Mouse (Mus musculus) adrenal gland, postnatal 10 days (tissue): ENCODE measurements around the gene Ptprs. TPM values are rescaled to one million over a fixed set of nuclear protein-coding genes. Genes with fewer than 3 reads are reported as not detected.

Source experiments
- DNase-seq: peaks from one replicate; pipeline ENCODE4 v3.0.0; 2021; ENCODE audit warnings: mixed read lengths
- microRNA-seq: library from miRNA; unstranded; fragments of <30 nt; microRNA quantifications from one replicate; pipeline ENCODE4 v1.2.0, GENCODE M21; 2021
- total RNA-seq, 2 experiments: library from RNA; stranded (reverse); gene quantifications; 2 replicates each; pipeline ENCODE4 v1.2.3; 2021

Ptprs gene
- total RNA-seq, 2 experiments from 2014 or later: 77.1 to 106 TPM

GRCm38 (mm10) chr17:56379281-56379834, 96.9 kb downstream of the Ptprs start:
- no peak for DNase-seq

GRCm38 (mm10) chr17:56374851-56375250, 101.4 kb downstream of the Ptprs start:
- DNase-seq: no peak

GRCm38 (mm10) chr17:56373136-56374034, 102.9 kb downstream of the Ptprs start:
- no peak for DNase-seq

- no peak for DNase-seq
Observed at GRCm38 (mm10) chr17:56372109-56372508, 104.2 kb downstream of the Ptprs start.

GRCm38 (mm10) chr17:56371029-56371660, 105.1 kb downstream of the Ptprs start:
- no peak for DNase-seq

- DNase-seq: no peak
Observed at GRCm38 (mm10) chr17:56370090-56370489, 106.2 kb downstream of the Ptprs start.

- DNase-seq: no peak
Observed at GRCm38 (mm10) chr17:56368291-56368790, 107.9 kb downstream of the Ptprs start.

GRCm38 (mm10) chr17:56365791-56366673, 110.3 kb downstream of the Ptprs start:
- DNase-seq: no peak

Small RNA genes lying within 50 kb of the gene (microRNA-seq; reads per million reads assigned to microRNA genes)
- gene Mir6977: not detected

Other genes starting within 250 kb of the Ptprs start
- 10 to 100 TPM; 27.8 to 38.0 TPM for gene Fem1a, start 219.7 kb downstream of the Ptprs start, total RNA-seq
- 10 to 100 TPM; 16.6 to 18.1 TPM for gene Ticam1, start 199.7 kb downstream of the Ptprs start, total RNA-seq
- 10 to 100 TPM; 96.0 to 97.9 TPM for gene Plin3, start 183.6 kb downstream of the Ptprs start, total RNA-seq
- gene Arrdc5, start 176.2 kb downstream of the Ptprs start, total RNA-seq: not detected
- gene Uhrf1, start 173.2 kb downstream of the Ptprs start, total RNA-seq: 10 to 100 TPM; 28.5 to 34.8 TPM
- 10 to 100 TPM; 35.0 to 41.8 TPM for gene Kdm4b, start 150.4 kb downstream of the Ptprs start, total RNA-seq
- not detected for gene Znrf4, start 35.9 kb upstream of the Ptprs start, total RNA-seq
- under 1 TPM; 0.69 to 0.70 TPM for gene Gm20219, start 77.9 kb upstream of the Ptprs start, total RNA-seq
- gene Safb2, start 108.1 kb upstream of the Ptprs start, total RNA-seq: 100 to 1,000 TPM in 1 of 2 experiments, 10 to 100 TPM in 1; 79.8 to 124 TPM
- 100 to 1,000 TPM in 1 of 2 experiments, 10 to 100 TPM in 1; 92.1 to 113 TPM for gene Safb, start 108.3 kb upstream of the Ptprs start, total RNA-seq
- 100 to 1,000 TPM; 468 to 485 TPM for gene 2410015M20Rik, start 133.3 kb upstream of the Ptprs start, total RNA-seq
- 1,000 to 10,000 TPM; 1,095 to 1,101 TPM for gene Rpl36, start 136.9 kb upstream of the Ptprs start, total RNA-seq
- gene Lonp1, start 150.4 kb upstream of the Ptprs start, total RNA-seq: 100 to 1,000 TPM; 229 to 256 TPM
- gene Catsperd, start 151.7 kb upstream of the Ptprs start, total RNA-seq: 1 to 10 TPM in 1 of 2 experiments, under 1 TPM in 1; 0.66 to 1.1 TPM
- 10 to 100 TPM; 56.6 to 62.0 TPM for gene Ranbp3, start 196.8 kb upstream of the Ptprs start, total RNA-seq
- gene Ndufa11, start 241.3 kb upstream of the Ptprs start, total RNA-seq: 100 to 1,000 TPM; 432 to 465 TPM
- gene Vmac, start 241.5 kb upstream of the Ptprs start, total RNA-seq: 10 to 100 TPM; 16.8 to 24.2 TPM